Mouse (Mus musculus) testis, adult 2 months (tissue): ENCODE data around the gene Zfp358. TPM values are rescaled to one million over a fixed set of nuclear protein-coding genes. Genes with fewer than 3 reads are reported as not detected.

Experiments used
- H3K27ac ChIP-seq: fragments of 200-500 bp; 2 replicates; pipeline ENCODE4 v1.5.1; 2012; ENCODE audit warnings: low read depth, low read length; ENCODE audit not compliant: control insufficient read depth, insufficient read depth
- H3K27me3 ChIP-seq: fragments of 200-500 bp; 2 replicates; pipeline ENCODE4 v1.6.1; 2012; ENCODE audit warnings: mild to moderate bottlenecking, low read length, moderate library complexity; ENCODE audit not compliant: control insufficient read depth, insufficient read depth
- H3K36me3 ChIP-seq: fragments of 200-500 bp; 2 replicates; pipeline ENCODE4 v1.6.1; 2012; ENCODE audit warnings: mild to moderate bottlenecking, low read length; ENCODE audit not compliant: control insufficient read depth, insufficient read depth
- H3K4me1 ChIP-seq: fragments of 200-500 bp; 2 replicates; pipeline ENCODE4 v1.6.1; 2012; ENCODE audit warnings: low read length; ENCODE audit not compliant: control insufficient read depth, insufficient read depth
- H3K4me3 ChIP-seq: fragments of 200-500 bp; 2 replicates; pipeline ENCODE4 v1.5.1; 2012; ENCODE audit warnings: low read depth, mild to moderate bottlenecking, low read length, moderate library complexity, mixed read lengths; ENCODE audit not compliant: control insufficient read depth
- CTCF ChIP-seq: fragments of 200-500 bp; IDR thresholded peaks from 2 replicates; pipeline ENCODE4 v1.5.1; 2012; ENCODE audit warnings: low read depth, mild to moderate bottlenecking, inconsistent platforms, low read length, moderate library complexity; ENCODE audit not compliant: control insufficient read depth, insufficient read depth, insufficient replicate concordance
- POLR2A ChIP-seq: fragments of 200-500 bp; IDR thresholded peaks from 2 replicates; pipeline ENCODE4 v1.6.1; 2012; ENCODE audit warnings: low read depth, mild to moderate bottlenecking, inconsistent platforms, low read length, moderate library complexity; ENCODE audit not compliant: control insufficient read depth
- polyA plus RNA-seq: library from polyadenylated mRNA; depleted of rRNA; stranded (reverse); fragments of >200 nt; gene quantifications from 2 replicates; pipeline ENCODE4 v1.2.3, GENCODE M21; 2012

Zfp358 gene
- polyA plus RNA-seq, 1 experiment = 3.8 TPM

DNA sequence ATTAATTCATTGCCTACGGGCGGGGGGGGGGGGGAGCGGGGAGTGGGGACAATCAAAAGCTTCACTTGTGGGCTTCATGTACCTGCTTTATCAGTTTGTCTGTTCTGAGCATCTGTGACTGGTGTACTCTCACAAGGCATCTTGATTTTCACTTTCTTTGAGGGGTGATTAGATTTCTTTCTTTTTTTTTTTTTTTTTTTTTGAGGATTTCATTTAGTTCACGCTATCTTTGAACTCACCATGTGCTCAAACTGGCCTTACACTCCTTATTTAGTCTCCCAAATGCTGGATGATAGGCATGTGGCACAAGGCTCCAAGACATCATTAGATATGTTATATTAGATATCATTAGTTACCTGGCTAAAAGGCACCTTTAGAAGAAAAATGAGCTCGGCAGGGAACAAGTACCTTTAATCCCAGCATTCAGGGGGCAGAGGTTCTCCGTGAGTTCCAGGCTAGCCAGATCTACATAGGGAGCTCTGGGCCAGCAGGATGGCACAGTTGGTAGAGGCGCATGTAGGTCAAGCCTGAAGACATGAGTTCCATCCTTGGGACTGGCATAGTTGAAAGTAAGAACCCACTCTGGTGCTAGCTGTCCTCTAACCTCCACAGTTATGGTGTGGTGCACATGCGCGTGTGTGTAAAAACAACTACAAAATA, 24.9 kb upstream of the Zfp358 start:
- Histone ChIP-seq H3K4me3 (peak overlapping the region; percentile 90), H3K4me1 (peaks cover 3% of the 10 kb centered on the region), H3K36me3 (no peaks in the 10 kb centered on the region), H3K27ac (peak overlapping the region; percentile 50), H3K27me3 (no peaks in the 10 kb centered on the region)
- no peak for TF ChIP-seq POLR2A
- TF ChIP-seq CTCF = no peak

DNA sequence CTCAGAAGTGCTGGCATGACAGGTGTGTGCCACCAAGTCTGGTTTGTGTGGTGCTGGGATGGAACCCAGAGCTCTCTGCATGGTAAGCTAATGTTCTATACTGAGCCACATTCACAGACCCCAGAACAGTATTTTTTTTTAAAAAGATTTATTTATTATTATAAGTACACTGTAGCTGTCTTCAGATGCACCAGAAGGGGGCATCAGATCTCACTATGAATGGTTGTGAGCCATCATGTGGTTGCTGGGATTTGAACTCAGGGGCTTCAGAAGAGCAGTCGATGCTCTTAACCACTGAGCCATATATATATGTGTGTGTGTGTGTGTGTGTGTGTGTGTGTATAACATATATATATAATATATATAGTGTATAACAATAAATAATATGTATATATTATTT, 24.1 kb upstream of the Zfp358 start:
- no peak overlapping the region for H3K27ac ChIP-seq
- H3K27me3 ChIP-seq = no peaks in the 10 kb centered on the region
- no peak overlapping the region; the same call in 1 of the 2 replicates for H3K4me3 ChIP-seq
- H3K4me1 ChIP-seq = peaks cover 3% of the 10 kb centered on the region
- H3K36me3 ChIP-seq = no peaks in the 10 kb centered on the region
- TF ChIP-seq CTCF (no peak), POLR2A (no peak)

DNA sequence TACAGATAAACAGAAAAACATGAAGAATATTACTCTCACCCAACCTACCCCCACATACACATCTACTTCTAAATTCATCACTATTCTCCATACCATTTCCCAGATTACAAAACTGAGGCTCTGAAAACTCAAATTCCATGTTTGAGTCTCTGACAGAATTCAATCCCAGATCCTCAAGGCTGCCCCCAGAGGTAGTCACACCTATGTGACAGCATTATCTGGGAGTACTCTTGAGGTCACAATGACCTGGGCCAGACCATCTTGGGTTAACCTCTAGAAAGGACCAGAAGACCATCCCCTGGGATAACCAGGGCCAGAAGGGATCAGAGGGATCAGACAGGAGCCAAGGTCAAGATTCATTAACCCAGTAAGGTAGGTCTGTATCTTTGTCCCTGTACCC, 22.4 kb upstream of the Zfp358 start, which contains the start of gene Tex45:
Gene Tex45, plus strand, starts transcription at position 301 of the 400 bp plus-strand sequence.
- Histone ChIP-seq H3K36me3 (no peaks in the 10 kb centered on the region), H3K27me3 (no peaks in the 10 kb centered on the region), H3K4me1 (peaks cover 3% of the 10 kb centered on the region), H3K4me3 (peak within 1 kb of the TSS; percentile 82), H3K27ac (no peak within 1 kb of the TSS)
- TF ChIP-seq POLR2A (no peak), CTCF (no peak)

DNA sequence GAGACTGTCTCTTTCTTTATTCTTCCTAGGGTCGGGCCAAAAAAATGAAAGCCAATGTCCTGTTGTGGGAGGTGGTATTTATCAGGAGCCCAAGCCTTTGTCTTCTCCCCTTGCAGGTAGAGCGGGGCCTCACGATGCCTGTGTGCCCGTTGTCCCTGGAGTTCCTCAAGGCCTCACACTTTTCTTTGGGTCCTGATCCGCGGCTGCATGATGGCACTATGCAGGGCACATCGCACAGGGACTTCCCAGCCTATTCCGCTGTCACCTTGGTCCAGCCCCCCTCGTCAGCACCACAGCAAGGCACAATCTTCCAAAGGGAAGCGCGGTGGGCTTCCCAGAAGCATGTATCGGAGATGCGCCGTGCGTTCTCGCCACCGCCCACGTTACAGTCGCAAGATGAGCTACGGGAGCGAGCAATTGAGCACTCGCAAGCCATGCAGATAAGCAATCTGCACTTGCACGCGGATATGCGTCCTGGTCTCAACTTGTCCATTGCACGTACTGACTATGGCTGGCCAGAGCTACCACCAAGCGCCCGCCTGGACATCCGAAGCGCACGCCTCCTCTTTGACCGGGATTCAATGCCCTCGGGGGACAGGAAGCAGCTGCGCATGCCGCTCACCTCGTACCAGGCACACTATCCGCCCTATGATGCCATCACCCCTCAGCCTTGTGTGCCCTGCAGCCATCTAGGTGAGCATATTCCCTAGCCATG, 17.1 kb upstream of the Zfp358 start:
- Histone ChIP-seq H3K4me1 (peaks cover 4% of the 10 kb centered on the region), H3K27me3 (no peaks in the 10 kb centered on the region), H3K27ac (no peak overlapping the region), H3K4me3 (peak overlapping the region; percentile 72), H3K36me3 (no peaks in the 10 kb centered on the region)
- TF ChIP-seq POLR2A (no peak), CTCF (no peak)

DNA sequence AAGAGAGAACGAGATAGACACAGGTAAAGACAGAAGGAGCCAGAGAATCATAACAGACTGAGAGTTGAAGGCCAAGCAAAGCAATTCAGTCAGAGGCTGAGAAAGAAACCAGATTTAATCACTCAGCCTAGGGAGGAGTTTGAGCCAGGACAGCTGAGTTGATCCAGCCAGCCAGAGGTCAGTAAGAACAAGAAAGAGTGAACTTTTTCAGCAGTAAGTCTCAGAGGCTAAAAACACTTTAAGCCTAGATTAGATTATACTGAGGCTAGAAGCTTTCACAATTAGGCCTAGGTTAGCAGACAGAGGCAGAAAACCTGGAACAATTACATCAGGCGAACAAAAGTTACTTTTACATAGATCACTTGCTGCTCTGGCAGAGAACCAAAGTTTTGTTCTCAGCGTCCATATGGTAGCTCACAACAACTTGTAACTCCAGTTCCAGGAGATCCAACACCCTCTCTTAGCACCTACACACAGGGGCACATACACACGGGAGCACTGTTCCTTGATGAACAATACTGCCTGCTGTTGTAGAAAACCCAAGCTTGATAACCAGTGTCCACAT, 12.6 kb upstream of the Zfp358 start:
- TF ChIP-seq CTCF (no peak), POLR2A (no peak)

DNA sequence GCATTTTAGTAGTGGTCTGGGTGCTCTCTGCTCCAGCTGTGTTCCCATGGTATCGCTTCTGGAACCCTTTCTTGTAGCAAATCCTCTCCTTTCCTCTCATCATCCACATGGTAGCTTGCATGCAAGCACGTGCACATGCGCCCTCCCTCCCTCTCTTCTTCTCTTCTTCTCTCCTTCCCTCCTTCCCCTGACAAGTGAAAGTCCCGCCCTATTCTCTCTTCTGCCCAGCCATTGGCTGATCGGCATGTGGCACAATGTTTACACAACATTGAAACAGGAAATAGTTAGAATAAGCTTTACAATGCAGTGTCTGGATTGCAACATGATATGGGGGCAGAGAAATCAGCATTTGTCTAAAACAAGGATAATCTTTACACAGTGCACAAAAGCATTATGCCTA, 11.3 kb upstream of the Zfp358 start:
- peaks cover 8% of the 10 kb centered on the region for H3K4me1 ChIP-seq
- no peak overlapping the region for H3K27ac ChIP-seq
- no peak overlapping the region for H3K4me3 ChIP-seq
- TF ChIP-seq CTCF (no peak), POLR2A (no peak)
- no peaks in the 10 kb centered on the region for H3K27me3 ChIP-seq
- no peaks in the 10 kb centered on the region for H3K36me3 ChIP-seq

More for the DNA sequence above, 12.6 kb upstream of the Zfp358 start:
- Histone ChIP-seq H3K27me3 (no peaks in the 10 kb centered on the region), H3K36me3 (no peaks in the 10 kb centered on the region), H3K4me1 (peaks cover 12% of the 10 kb centered on the region), H3K4me3 (no peak overlapping the region), H3K27ac (no peak overlapping the region)

DNA sequence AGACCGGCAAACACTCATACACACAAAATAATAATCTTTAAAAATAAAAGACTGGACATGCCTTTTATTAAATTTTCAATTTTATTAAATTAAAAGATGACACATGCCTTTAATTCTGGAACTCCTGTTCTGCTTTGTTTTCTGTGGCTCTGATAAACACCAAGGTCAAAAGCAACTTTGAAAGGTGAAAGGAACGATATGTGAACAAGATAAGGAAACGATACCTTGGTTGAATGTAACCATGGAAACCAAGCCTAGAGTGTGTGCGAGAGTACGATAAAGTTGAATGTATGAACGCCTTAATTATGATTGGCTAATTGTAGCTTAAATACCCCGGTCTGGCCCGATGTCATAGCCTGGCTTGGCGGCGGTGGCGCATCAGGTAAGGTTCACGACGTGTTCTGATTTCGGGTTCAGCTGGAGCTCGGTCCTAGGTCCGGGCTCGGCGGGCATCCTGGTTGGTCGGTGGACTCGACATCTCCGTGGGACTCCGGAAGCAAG, 10.6 kb upstream of the Zfp358 start:
- no peaks in the 10 kb centered on the region for H3K36me3 ChIP-seq
- no peaks in the 10 kb centered on the region for H3K27me3 ChIP-seq
- H3K4me3 ChIP-seq = peak overlapping the region; percentile 76
- no peak for TF ChIP-seq POLR2A
- TF ChIP-seq CTCF = no peak
- no peak overlapping the region for H3K27ac ChIP-seq
- peaks cover 8% of the 10 kb centered on the region for H3K4me1 ChIP-seq
